Mouse (Mus musculus) midbrain, embryonic 15.5 days (tissue): Measurements from ENCODE around the gene Wdr59. TPM values are rescaled to one million over a fixed set of nuclear protein-coding genes. Genes with fewer than 3 reads are reported as not detected.

ENCODE experiments used
- ATAC-seq: fragments of 200-750 bp; cut with Nextera tagmentation; replicated peaks from 2 replicates; pipeline ENCODE4 v1.8.0; 2017; ENCODE audit warnings: moderate TSS enrichment
- H3K27ac ChIP-seq: fragments of 300-500 bp; sonication (generic); 2 replicates; pipeline ENCODE4 v1.5.1; 2015; ENCODE audit warnings: mild to moderate bottlenecking, inconsistent platforms
- H3K27me3 ChIP-seq: fragments of 300-500 bp; sonication (generic); replicated peaks from 2 replicates; pipeline ENCODE4 v1.6.1; 2015; ENCODE audit warnings: inconsistent platforms
- H3K36me3 ChIP-seq: fragments of 300-500 bp; sonication (generic); replicated peaks from 2 replicates; pipeline ENCODE4 v1.6.1; 2015; ENCODE audit warnings: inconsistent platforms
- H3K4me1 ChIP-seq: fragments of 300-500 bp; sonication (generic); 2 replicates; pipeline ENCODE4 v1.6.1; 2015; ENCODE audit warnings: inconsistent platforms
- H3K4me2 ChIP-seq: fragments of 300-500 bp; sonication (generic); 2 replicates; pipeline ENCODE4 v1.6.1; 2015; ENCODE audit warnings: inconsistent platforms, mild to moderate bottlenecking, moderate library complexity
- H3K4me3 ChIP-seq: fragments of 300-500 bp; sonication (generic); 2 replicates; pipeline ENCODE4 v1.5.1; 2015; ENCODE audit warnings: mild to moderate bottlenecking, inconsistent platforms
- H3K9ac ChIP-seq: fragments of 300-500 bp; sonication (generic); 2 replicates; pipeline ENCODE4 v1.6.1; 2015; ENCODE audit warnings: mild to moderate bottlenecking, inconsistent platforms
- H3K9me3 ChIP-seq: fragments of 300-500 bp; sonication (generic); 2 replicates; pipeline ENCODE4 v1.6.1; 2016; ENCODE audit warnings: inconsistent platforms
- WGBS: fragments of 180-500 bp; shearing (Covaris S2); methylation state at CpG from one replicate; pipeline ENCODE4 v1.1.7; 2015; ENCODE audit warnings: mixed read lengths; 5-methylcytosine and 5-hydroxymethylcytosine counted together
- microRNA-seq: library from miRNA; unstranded; fragments of <30 nt; microRNA quantifications from one replicate; pipeline ENCODE4, GENCODE M21; 2016
- polyA plus RNA-seq: library from polyadenylated mRNA; unstranded; fragments of >200 nt; fragmentation: Nextera tagmentation; extraction: Ambion mirVana; gene quantifications from 2 replicates; pipeline ENCODE4 v1.2.1, GENCODE M21; 2015

Gene Wdr59
- polyA plus RNA-seq, 1 experiment from 2014 or later: 8.3 TPM

DNA sequence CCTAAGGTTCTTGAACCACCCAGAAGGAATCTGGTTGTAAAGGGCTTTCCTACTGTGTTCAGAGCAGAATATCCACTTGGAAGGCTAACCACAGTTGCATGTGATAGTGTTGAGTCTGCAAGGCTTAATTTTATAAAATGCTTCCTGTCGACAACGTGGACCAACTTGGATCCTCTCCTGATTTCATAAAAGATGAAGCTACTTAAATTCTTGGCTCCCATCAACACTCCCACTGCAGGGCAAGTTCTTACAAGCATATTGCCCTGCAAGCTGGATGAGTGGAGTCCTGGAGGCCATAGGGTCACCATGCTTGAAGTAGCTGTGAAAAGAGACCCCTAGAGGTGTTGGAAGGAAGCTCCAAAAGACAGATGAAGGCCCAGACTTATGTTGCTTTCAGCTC lies 99.3 kb downstream of the Wdr59 start:
- H3K27me3 ChIP-seq: no peaks in the 10 kb centered on the region
- WGBS: 83% methylated on average over 2 of the region's 2 CpGs
- no peaks in the 10 kb centered on the region for H3K36me3 ChIP-seq
- ATAC-seq: no peak
- no peak overlapping the region for H3K4me2 ChIP-seq
- H3K27ac ChIP-seq: no peak overlapping the region
- no peaks in the 10 kb centered on the region for H3K9me3 ChIP-seq
- H3K4me3 ChIP-seq: no peak overlapping the region
- H3K9ac ChIP-seq: no peak overlapping the region
- H3K4me1 ChIP-seq: no peaks in the 10 kb centered on the region

DNA sequence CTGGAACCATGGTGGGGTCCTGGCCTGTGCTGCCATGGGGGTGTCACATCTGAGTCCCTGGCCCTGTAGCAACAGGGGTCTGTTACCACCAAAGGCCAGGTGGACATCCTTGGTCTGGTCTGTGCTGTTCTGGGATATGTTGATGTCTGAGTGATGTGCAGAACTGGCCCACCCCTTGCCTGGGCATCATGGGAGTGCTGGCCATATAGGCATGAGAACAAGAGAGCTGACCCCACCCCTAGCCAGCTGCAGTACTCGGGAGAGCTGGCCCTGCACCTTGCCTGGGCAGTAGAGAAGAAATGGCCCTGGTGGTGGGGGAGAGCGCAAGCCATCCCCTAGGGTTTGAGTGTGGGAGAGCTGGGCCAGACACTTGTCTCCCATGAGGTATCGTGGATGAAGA lies 102.7 kb downstream of the Wdr59 start:
- no peaks in the 10 kb centered on the region for H3K4me1 ChIP-seq
- WGBS: 71% methylated on average over 3 of the region's 3 CpGs
- no peak for ATAC-seq
- no peaks in the 10 kb centered on the region for H3K27me3 ChIP-seq
- no peak overlapping the region for H3K4me3 ChIP-seq
- no peak overlapping the region for H3K4me2 ChIP-seq
- no peak overlapping the region for H3K27ac ChIP-seq
- H3K9ac ChIP-seq: no peak overlapping the region
- H3K9me3 ChIP-seq: no peaks in the 10 kb centered on the region
- no peaks in the 10 kb centered on the region for H3K36me3 ChIP-seq

DNA sequence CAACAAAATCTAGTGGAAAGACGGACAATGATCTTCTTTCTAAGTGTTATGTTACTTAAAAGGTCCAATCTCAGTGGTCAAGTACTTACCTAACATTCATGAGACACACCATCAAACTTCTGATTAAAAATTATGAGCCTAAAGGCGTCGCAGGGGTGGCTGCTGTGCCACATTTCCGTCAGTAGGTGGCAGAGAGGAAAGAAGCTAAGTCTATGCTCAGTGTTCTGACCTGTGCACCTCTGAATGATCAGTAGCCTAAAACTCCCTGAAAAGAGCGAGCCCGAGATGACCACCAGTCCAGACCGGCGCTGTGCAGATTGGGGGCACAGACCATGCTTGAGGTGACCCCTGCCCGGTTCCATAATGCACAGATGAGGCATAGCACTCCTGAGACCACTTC lies 103.3 kb downstream of the Wdr59 start:
- Histone ChIP-seq H3K27me3 (no peaks in the 10 kb centered on the region), H3K4me3 (no peak overlapping the region), H3K9me3 (no peaks in the 10 kb centered on the region), H3K4me2 (no peak overlapping the region), H3K27ac (no peak overlapping the region), H3K9ac (no peak overlapping the region), H3K36me3 (no peaks in the 10 kb centered on the region), H3K4me1 (no peaks in the 10 kb centered on the region)
- no peak for ATAC-seq
- WGBS: 31% methylated on average over 9 of the region's 9 CpGs

DNA sequence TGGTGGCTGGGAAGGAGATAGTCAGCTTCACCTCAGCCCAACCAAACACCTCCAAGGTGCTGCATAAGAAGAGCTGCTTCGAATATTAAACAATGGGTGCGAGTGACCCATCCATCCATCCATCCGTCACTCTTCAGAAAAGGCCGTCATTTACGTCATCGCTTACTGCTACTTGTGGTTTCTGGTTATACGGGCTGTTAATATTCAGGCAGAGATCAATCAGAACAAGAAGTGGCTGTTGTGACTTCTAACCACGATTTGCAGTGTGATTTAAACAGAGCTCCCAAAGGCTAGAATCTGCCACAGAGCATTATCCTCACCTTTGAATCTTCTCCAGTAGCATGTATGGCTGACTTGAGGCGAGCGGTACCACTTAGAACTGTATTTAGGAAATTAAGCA lies 104.7 kb downstream of the Wdr59 start:
- 87% methylated on average over 10 of the region's 10 CpGs for WGBS
- no peak for ATAC-seq
- Histone ChIP-seq H3K9ac (no peak overlapping the region), H3K4me1 (no peaks in the 10 kb centered on the region), H3K9me3 (no peaks in the 10 kb centered on the region), H3K27ac (no peak overlapping the region), H3K4me2 (no peak overlapping the region), H3K4me3 (no peak overlapping the region), H3K36me3 (no peaks in the 10 kb centered on the region), H3K27me3 (no peaks in the 10 kb centered on the region)

DNA sequence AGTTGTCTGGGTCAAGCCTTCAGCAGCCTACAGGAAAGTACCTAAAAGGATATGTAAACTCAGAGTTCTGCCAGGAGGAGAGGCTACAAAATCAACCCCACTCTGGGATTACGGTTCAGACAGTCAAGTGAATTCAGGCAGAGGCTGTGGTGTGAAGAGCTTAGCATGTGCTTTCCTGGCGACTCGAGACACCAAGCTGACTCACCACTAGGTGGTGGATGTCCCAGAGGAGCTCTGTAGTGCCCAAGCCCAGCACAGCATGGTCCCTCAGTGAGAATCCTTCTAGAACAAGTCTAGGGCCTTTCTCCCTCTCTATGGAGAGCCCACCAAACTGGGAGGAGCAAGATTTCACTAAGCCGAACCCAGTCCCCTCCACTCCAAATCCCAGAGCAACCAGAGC lies 118.5 kb downstream of the Wdr59 start:
- Histone ChIP-seq H3K4me3 (no peak overlapping the region), H3K4me2 (no peak overlapping the region), H3K9me3 (no peaks in the 10 kb centered on the region), H3K27ac (no peak overlapping the region), H3K36me3 (no peaks in the 10 kb centered on the region), H3K27me3 (no peaks in the 10 kb centered on the region; the same call in 1 of the 2 replicates), H3K9ac (no peak overlapping the region), H3K4me1 (no peaks in the 10 kb centered on the region)
- ATAC-seq: no peak
- WGBS: 60% methylated on average over 4 of the region's 4 CpGs

Small RNA genes lying within 50 kb of the gene (microRNA-seq; reads per million reads assigned to microRNA genes)
- not detected for gene Mir1957b

Other genes with a start within 250 kb of the Wdr59 start
- 23.5 and 24.5 TPM in 2 replicates for gene Rfwd3, start 221.9 kb downstream of the Wdr59 start, polyA plus RNA-seq
- 0.37 and 0.57 TPM in 2 replicates for gene Mlkl, start 183.9 kb downstream of the Wdr59 start, polyA plus RNA-seq
- 0.10 and 0.11 TPM in 2 replicates for gene Fa2h, start 128.3 kb downstream of the Wdr59 start, polyA plus RNA-seq
- gene Znrf1, start 14.0 kb upstream of the Wdr59 start, polyA plus RNA-seq: 106 and 119 TPM in 2 replicates
- 0.71 and 0.82 TPM in 2 replicates for gene Ldhd, start 108.3 kb upstream of the Wdr59 start, polyA plus RNA-seq
- 29.1 and 30.0 TPM in 2 replicates for gene Zfp1, start 121.3 kb upstream of the Wdr59 start, polyA plus RNA-seq
- 2.5 TPM in 1 of 2 replicates, not detected in the other for gene Ctrb1, start 168.9 kb upstream of the Wdr59 start, polyA plus RNA-seq
- gene Bcar1, start 221.7 kb upstream of the Wdr59 start, polyA plus RNA-seq: 51.9 and 55.8 TPM in 2 replicates